In the genomic region with DNA sequence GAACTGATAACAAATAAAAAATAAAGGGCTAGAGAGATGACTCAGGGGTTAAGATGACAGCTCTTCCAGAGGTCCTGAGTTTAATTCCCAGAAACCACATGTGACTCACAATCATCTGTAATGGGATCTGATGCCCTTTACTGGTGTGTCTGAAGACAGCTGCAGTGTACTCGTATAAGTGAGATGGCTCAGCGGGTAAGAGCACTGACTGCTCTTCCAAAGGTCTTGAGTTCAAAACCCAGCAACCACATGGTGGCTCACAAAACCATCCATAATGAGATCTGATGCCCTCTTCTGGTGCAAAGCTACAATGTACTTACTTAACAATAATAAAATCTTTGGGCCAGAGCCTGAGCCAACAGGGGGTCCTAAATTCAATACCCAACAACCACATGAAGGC, we compare ENCODE assay signal across 18 mouse cellular contexts. TPM values are rescaled to one million over a fixed set of nuclear protein-coding genes. Genes with fewer than 3 reads are reported as not detected.
A peak's percentile ranks its signal among the peaks of the same experiment; 100 is the strongest.
DNase-seq lines count a peak whose midpoint lies in the region; ATAC-seq and TF ChIP-seq lines count a peak whose summit lies in the region.
"Had no signal": no experiment of that assay in that cellular context is flagged by ENCODE, and none has a peak within 500 bp of the region (broad histone marks: within the 10 kb centered on the region; RNA-seq: fewer than 3 reads in every experiment).

No protein-coding gene starts in this region.

- no peak overlapping the region for H3K4me3 ChIP-seq in hindbrain, postnatal 0 days (ENCODE audit: low read length)
- H3K4me3 ChIP-seq in hindbrain, embryonic 16.5 days (ENCODE audit: low read length), result no peak overlapping the region
- H3K4me3 ChIP-seq: embryonic facial prominence, embryonic 15.5 days; forebrain, embryonic 12.5 days had no signal

- no peak overlapping the region for H3K9ac ChIP-seq in hindbrain, postnatal 0 days (replicated peaks; ENCODE audit: low read length)
- H3K9ac ChIP-seq in hindbrain, embryonic 16.5 days (ENCODE audit: low read depth, low read length), result no peak overlapping the region
- H3K9ac ChIP-seq: embryonic facial prominence, embryonic 15.5 days; hindbrain, embryonic 14.5 days had no signal

- no peak overlapping the region for H3K4me2 ChIP-seq in hindbrain, postnatal 0 days (ENCODE audit: low read depth, low read length)
- no peak overlapping the region for H3K4me2 ChIP-seq in hindbrain, embryonic 16.5 days (ENCODE audit: low read length)
- H3K4me2 ChIP-seq: embryonic facial prominence, embryonic 15.5 days; forebrain, embryonic 12.5 days; midbrain, embryonic 11.5 days had no signal

- H3K4me1 ChIP-seq in hindbrain, postnatal 0 days (ENCODE audit: insufficient read depth, low read length), result no peaks in the 10 kb centered on the region
- H3K4me1 ChIP-seq in hindbrain, embryonic 16.5 days (ENCODE audit: control insufficient read depth, insufficient read depth, low read depth, low read length), result peaks cover 7% of the 10 kb centered on the region

- no peaks in the 10 kb centered on the region for H3K27me3 ChIP-seq in hindbrain, postnatal 0 days (ENCODE audit: insufficient read depth, low read length)
- H3K27me3 ChIP-seq in hindbrain, embryonic 16.5 days (replicated peaks; ENCODE audit: control insufficient read depth, insufficient read depth, low read length), result no peaks in the 10 kb centered on the region
- H3K27me3 ChIP-seq: embryonic facial prominence, embryonic 15.5 days; forebrain, embryonic 12.5 days; liver, embryonic 12.5 days had no signal

- H3K27ac ChIP-seq in hindbrain, postnatal 0 days, result no peak overlapping the region
- no peak overlapping the region for H3K27ac ChIP-seq in hindbrain, embryonic 16.5 days (ENCODE audit: low read depth, low read length)
- H3K27ac ChIP-seq: embryonic facial prominence, embryonic 15.5 days; forebrain, embryonic 12.5 days; hindbrain, embryonic 14.5 days; liver, embryonic 12.5 days had no signal

- H3K36me3 ChIP-seq in hindbrain, postnatal 0 days (ENCODE audit: insufficient read depth, low read length), result peaks cover 20% of the 10 kb centered on the region
- peaks cover 20% of the 10 kb centered on the region for H3K36me3 ChIP-seq in hindbrain, embryonic 16.5 days (ENCODE audit: control insufficient read depth, insufficient read depth, low read length)

- ATAC-seq in hindbrain, postnatal 0 days, result no peak
- no peak for ATAC-seq in hindbrain, embryonic 16.5 days
- ATAC-seq: liver, embryonic 12.5 days had no signal

- H3K9me3 ChIP-seq in hindbrain, postnatal 0 days (ENCODE audit: low read length), result no peaks in the 10 kb centered on the region
- H3K9me3 ChIP-seq in hindbrain, embryonic 16.5 days (ENCODE audit: control insufficient read depth, low read length), result no peaks in the 10 kb centered on the region
- H3K9me3 ChIP-seq: embryonic facial prominence, embryonic 15.5 days; forebrain, embryonic 12.5 days; liver, embryonic 12.5 days had no signal

- peak; percentile 35; the same call in 1 of the 2 replicates for TF ChIP-seq CTCF in hindbrain, postnatal 0 days (IDR thresholded peaks at IDR 0.05; ENCODE audit: low read depth)

- WGBS in hindbrain, postnatal 0 days, result 88% methylated on average over 2 of the region's 2 CpGs
- WGBS in hindbrain, embryonic 16.5 days, result 89% methylated on average over 2 of the region's 2 CpGs

- no peak for DNase-seq in hindbrain, postnatal 0 days (ENCODE audit: low spot score)
- DNase-seq in 3T3-L1 (ENCODE audit: low read depth, low spot score) (peak; percentile 90), A20 (ENCODE audit: low read depth, low spot score) (peak; percentile 49), adipocyte (ENCODE audit: low spot score) (peak; percentile 36)
- no peak for DNase-seq in adrenal gland, postnatal 36 days
- DNase-seq in testis, postnatal 10 days (ENCODE audit: low spot score), result no peak
- DNase-seq: cerebellum, adult 18-20 months; heart, adult 18-20 months; kidney, adult 2 months; left cerebral cortex, postnatal 4 days; lung, postnatal 36 days; thymus, adult 18-20 months had no signal

RNA-seq across cellular contexts. Expression of a gene that starts 2.1 kb away (rescaled TPM):
- 62.5 and 69.4 TPM in 2 replicates for total RNA-seq in hindbrain, postnatal 0 days (2014; rRNA removed)
- 89.9 and 91.6 TPM in 2 replicates for polyA plus RNA-seq in hindbrain, postnatal 0 days (2015; fragmentation: Nextera tagmentation; extraction: Ambion mirVana)
- polyA plus RNA-seq in hindbrain, embryonic 16.5 days (2015; fragmentation: Nextera tagmentation; extraction: Ambion mirVana), result 93.5 and 98.6 TPM in 2 replicates
- total RNA-seq in adrenal gland, postnatal 36 days (2021), result 10 to 100 TPM; 30.1 to 35.2 TPM

RNA-seq across cellular contexts. Expression of a gene that starts 9.3 kb away (rescaled TPM):
- 2.2 TPM in 1 of 2 replicates, not detected in the other for total RNA-seq in hindbrain, postnatal 0 days (2014; rRNA removed)
- 4.7 and 6.4 TPM in 2 replicates for polyA plus RNA-seq in hindbrain, postnatal 0 days (2015; fragmentation: Nextera tagmentation; extraction: Ambion mirVana)
- 8.1 and 9.5 TPM in 2 replicates for polyA plus RNA-seq in hindbrain, embryonic 16.5 days (2015; fragmentation: Nextera tagmentation; extraction: Ambion mirVana)
- total RNA-seq in adrenal gland, postnatal 36 days (2021), result 1 to 10 TPM; 2.6 to 5.6 TPM

RNA-seq across cellular contexts. Expression of a gene that starts 9.6 kb away (rescaled TPM):
- 11.6 and 12.4 TPM in 2 replicates for total RNA-seq in hindbrain, postnatal 0 days (2014; rRNA removed)
- polyA plus RNA-seq in hindbrain, postnatal 0 days (2015; fragmentation: Nextera tagmentation; extraction: Ambion mirVana), result 21.4 and 22.7 TPM in 2 replicates
- polyA plus RNA-seq in hindbrain, embryonic 16.5 days (2015; fragmentation: Nextera tagmentation; extraction: Ambion mirVana), result 30.7 and 33.6 TPM in 2 replicates
- total RNA-seq in adrenal gland, postnatal 36 days (2021), result 10 to 100 TPM; 24.1 to 26.7 TPM

RNA-seq across cellular contexts. Expression of a gene that starts 9.8 kb away (rescaled TPM):
- total RNA-seq in hindbrain, postnatal 0 days (2014; rRNA removed), result 0.31 and 0.58 TPM in 2 replicates
- polyA plus RNA-seq in hindbrain, postnatal 0 days (2015; fragmentation: Nextera tagmentation; extraction: Ambion mirVana), result 3.8 and 4.6 TPM in 2 replicates
- polyA plus RNA-seq in hindbrain, embryonic 16.5 days (2015; fragmentation: Nextera tagmentation; extraction: Ambion mirVana), result 3.1 and 3.9 TPM in 2 replicates
- 1 to 10 TPM; 2.6 to 3.4 TPM for total RNA-seq in adrenal gland, postnatal 36 days (2021)

RNA-seq across cellular contexts. Expression of a gene that starts 26.8 kb away (rescaled TPM):
- 535 and 538 TPM in 2 replicates for total RNA-seq in hindbrain, postnatal 0 days (2014; rRNA removed)
- 276 and 282 TPM in 2 replicates for polyA plus RNA-seq in hindbrain, postnatal 0 days (2015; fragmentation: Nextera tagmentation; extraction: Ambion mirVana)
- 204 and 207 TPM in 2 replicates for polyA plus RNA-seq in hindbrain, embryonic 16.5 days (2015; fragmentation: Nextera tagmentation; extraction: Ambion mirVana)
- total RNA-seq in adrenal gland, postnatal 36 days (2021), result 10 to 100 TPM; 77.7 to 94.3 TPM

Comparison
In these comparisons a context has a peak if more than half of its experiments do, and no peak if none do; other contexts are left out.
1. DNase-seq: peak in 3T3-L1 (single experiment), A20 (single experiment) and adipocyte (single experiment); none in hindbrain, postnatal 0 days (single experiment), adrenal gland, postnatal 36 days (0 of 2) and testis, postnatal 10 days (single experiment).